Mouse (Mus musculus) bone marrow macrophage, adult 2 months (primary cell): ENCODE results near the gene Myh9.

Experiments used
- CTCF ChIP-seq: IDR thresholded peaks from 2 replicates; pipeline ENCODE4 v1.5.1; 2012; ENCODE audit warnings: low read depth, mild to moderate bottlenecking, low read length, moderate library complexity
- POLR2A ChIP-seq: IDR thresholded peaks from 2 replicates; pipeline ENCODE4 v1.6.1; 2012; ENCODE audit warnings: mild to moderate bottlenecking, low read depth, low read length, borderline replicate concordance

DNA sequence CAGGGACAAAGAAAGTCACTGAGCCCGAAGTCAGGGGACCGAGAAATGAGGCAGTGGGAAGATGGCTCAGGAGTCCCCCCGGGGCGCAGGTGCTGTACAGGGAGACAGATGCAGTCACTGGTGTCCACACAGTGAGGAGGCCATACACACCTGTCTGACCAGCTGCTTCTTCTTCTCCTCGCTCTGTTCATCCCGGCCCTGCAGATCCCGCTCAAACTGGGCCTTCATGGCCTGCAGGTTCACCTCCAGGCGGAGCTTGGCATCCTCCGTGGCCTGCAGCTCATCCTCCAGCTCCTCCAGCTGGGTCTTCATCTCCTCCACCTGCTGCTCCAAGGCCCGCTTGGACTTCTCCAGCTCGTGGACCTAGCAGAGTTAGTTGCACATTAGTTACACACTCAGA lies 75.0 kb downstream of the Myh9 start:
- TF ChIP-seq CTCF = no peak
- TF ChIP-seq POLR2A = no peak
